Mouse (Mus musculus) skeletal muscle tissue, adult 2 months (tissue): ENCODE results near the gene Olfr1284.
"Not testable (repeated sequence)": the region's sequence is repeated elsewhere in the genome, so short reads cannot be mapped to it uniquely, and the experiment has no call there.

Experiments used
- DNase-seq: peaks from one replicate; pipeline ENCODE4 v3.0.0-alpha.2; 2012; ENCODE audit warnings: low read depth, low spot score

The Olfr1284 gene

DNA sequence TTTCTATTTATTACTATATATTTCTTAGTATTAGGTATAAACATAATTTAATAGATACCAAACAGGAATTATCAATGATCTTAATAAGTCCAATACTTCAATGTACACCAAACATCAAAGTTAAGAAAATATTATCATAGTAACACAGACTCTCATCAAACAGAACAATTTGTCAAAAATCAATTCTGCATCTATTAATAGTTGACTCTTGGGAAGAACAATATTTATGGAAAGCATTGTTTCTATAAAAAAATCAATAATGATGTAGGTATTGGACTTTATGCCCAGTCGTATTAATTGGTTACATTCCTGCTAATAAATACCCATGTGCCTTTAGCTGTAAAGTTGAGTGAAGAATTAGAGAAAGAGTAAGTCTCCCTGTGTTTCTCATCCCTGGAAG lies at the start of gene Olfr1284:
TSS of gene Olfr1284 (plus strand) at position 301 of the 400 bp plus-strand sequence.
- no peak for DNase-seq

DNA sequence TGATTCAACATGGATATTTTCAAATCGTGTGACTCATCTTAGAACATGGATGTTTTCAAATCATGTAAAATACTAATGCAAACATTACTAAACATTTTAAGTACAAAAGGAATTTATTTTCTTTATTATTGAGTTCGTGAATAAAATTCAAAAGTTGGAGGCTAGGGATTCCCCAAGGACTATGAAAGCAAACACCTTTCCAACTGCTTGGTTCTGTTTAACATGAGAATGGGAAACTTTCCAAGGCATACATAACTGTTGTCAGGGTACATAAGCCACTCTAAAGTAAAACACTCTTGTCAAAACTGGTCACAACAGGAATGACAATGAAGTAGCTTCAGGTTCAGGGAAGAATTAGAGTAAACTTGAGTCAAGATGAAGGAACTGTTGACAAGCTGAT lies 49.1 kb upstream of the Olfr1284 start, which contains the start of gene Olfr1281:
TSS of gene Olfr1281 (plus strand) at position 301 of the 400 bp plus-strand sequence.
- no peak for DNase-seq

DNA sequence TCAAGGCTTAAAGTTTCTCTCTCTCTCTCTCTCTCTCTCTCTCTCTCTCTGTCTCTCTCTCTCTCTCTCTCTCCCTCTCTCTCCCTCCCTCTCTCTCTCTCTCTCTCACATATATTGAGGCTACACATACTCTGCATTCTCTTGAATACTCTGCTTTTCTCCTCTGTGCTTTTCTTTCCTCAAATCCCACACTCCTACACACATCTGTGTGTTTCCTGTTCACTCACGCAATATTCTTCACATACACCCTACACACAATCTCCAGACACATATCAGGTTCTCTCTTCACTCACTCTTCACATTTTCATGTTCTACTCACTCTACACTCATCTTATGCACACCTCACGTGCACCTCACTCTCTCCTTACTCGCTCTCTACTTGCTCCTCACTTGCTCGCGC lies 41.6 kb upstream of the Olfr1284 start:
- not testable (repeated sequence) for DNase-seq

DNA sequence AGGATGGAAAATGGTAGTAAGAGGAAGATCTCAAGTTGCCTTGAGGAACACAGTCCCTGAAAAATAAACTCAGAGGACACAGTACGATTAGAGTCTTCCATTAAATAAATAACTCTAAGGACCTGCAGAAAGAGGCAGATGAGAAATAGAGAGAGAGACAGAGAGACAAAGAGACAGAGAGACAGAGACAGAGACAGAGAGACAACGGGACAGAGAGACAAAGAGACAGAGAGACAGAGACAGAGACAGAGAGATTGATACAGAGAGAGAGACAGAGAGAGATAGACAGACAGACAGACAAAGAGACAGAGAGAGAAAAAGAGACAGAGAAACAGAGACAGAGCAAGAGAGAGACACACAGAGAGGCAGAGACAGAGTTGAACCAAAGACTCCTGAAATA lies 39.3 kb upstream of the Olfr1284 start, which contains the start of gene Olfr1282:
TSS of gene Olfr1282 (minus strand) at position 101 of the 400 bp plus-strand sequence.
- no peak for DNase-seq

DNA sequence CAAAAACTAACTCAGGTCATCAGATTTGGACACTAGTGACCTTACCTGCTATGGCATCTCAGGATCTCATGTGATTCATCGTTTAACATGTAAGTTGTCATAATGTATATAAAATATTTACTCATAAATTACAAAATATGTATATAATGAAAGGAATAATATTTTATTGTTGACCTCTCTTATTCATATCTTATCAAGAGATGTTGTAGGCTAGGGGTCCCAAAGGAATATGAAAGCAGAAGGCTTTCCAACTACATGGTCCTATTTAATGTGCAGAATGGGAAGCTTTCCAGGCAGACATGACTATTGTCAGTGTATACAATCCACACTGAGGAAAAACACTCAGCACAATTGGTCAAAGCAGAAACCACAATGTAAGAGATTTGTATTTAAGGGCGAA lies 8.8 kb upstream of the Olfr1284 start, which contains the start of gene Olfr1283:
TSS of gene Olfr1283 (plus strand) at position 301 of the 400 bp plus-strand sequence.
- no peak for DNase-seq

DNA sequence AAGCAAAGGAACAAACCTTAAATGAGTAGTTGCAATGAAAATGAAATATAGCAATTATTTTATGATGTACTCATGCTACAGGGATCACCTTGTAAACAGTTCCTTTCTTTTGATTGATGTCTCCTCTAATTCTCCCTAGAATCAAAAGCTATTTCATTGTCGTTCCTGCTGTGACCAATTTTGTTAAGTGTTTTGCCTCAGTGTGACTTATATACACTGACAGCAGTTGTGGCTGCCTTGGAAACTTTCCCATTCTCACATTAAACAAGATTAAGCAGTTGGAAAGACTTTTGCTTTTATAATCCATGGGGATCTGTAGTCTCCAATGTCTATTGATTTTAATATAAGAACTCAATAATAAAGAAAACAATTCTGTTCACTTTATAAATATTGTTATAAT lies 47.6 kb downstream of the Olfr1284 start, which contains the start of gene Olfr1286:
TSS of gene Olfr1286 (minus strand) at position 185 of the 400 bp plus-strand sequence.
- DNase-seq, result no peak
